Mouse (Mus musculus) heart, embryonic 11.5 days (tissue): ENCODE results near the gene Rcc2. TPM values are rescaled to one million over a fixed set of nuclear protein-coding genes. Genes with fewer than 3 reads are reported as not detected.
A peak's percentile ranks its signal among the peaks of the same experiment; 100 is the strongest.

Experiments
- ATAC-seq: fragments of 200-750 bp; cut with Nextera tagmentation; replicated peaks from 2 replicates; pipeline ENCODE4 v1.8.0; 2017; ENCODE audit warnings: moderate library complexity; ENCODE audit not compliant: insufficient number of reproducible peaks, low FRiP score, low TSS enrichment
- H3K27ac ChIP-seq: fragments of 300-500 bp; sonication (generic); 2 replicates; pipeline ENCODE4 v1.5.1; 2014; ENCODE audit warnings: mild to moderate bottlenecking, low read depth, low read length
- H3K27me3 ChIP-seq: fragments of 300-500 bp; sonication (generic); 2 replicates; pipeline ENCODE4 v1.6.1; 2014; ENCODE audit warnings: mild to moderate bottlenecking, low read length, mixed read lengths; ENCODE audit not compliant: control insufficient read depth, insufficient read depth
- H3K36me3 ChIP-seq: fragments of 300-500 bp; sonication (generic); 2 replicates; pipeline ENCODE4 v1.6.1; 2014; ENCODE audit warnings: mild to moderate bottlenecking, low read length, moderate library complexity, mixed read lengths; ENCODE audit not compliant: control insufficient read depth, insufficient read depth
- H3K4me1 ChIP-seq: fragments of 300-500 bp; sonication (generic); 2 replicates; pipeline ENCODE4 v1.6.1; 2014; ENCODE audit warnings: low read length; ENCODE audit not compliant: control insufficient read depth, insufficient read depth
- H3K4me2 ChIP-seq: fragments of 300-500 bp; sonication (generic); 2 replicates; pipeline ENCODE4 v1.6.1; 2014; ENCODE audit warnings: mild to moderate bottlenecking, moderate library complexity
- H3K4me3 ChIP-seq: fragments of 300-500 bp; sonication (generic); 2 replicates; pipeline ENCODE4 v1.5.1; 2014; ENCODE audit warnings: low read depth, low read length
- H3K9ac ChIP-seq: fragments of 300-500 bp; sonication (generic); 2 replicates; pipeline ENCODE4 v1.6.1; 2014; ENCODE audit warnings: mild to moderate bottlenecking, low read depth, low read length, moderate library complexity
- H3K9me3 ChIP-seq: fragments of 300-500 bp; sonication (generic); replicated peaks from 2 replicates; pipeline ENCODE4 v1.6.1; 2016; ENCODE audit warnings: low read length; ENCODE audit not compliant: control insufficient read depth
- WGBS: fragments of 180-500 bp; shearing (Covaris S2); extraction: QIAGEN DNeasy Blood & Tissue Kit; methylation state at CpG from one replicate; pipeline ENCODE4 v1.1.7; 2014; ENCODE audit not compliant: insufficient replicate concordance; 5-methylcytosine and 5-hydroxymethylcytosine counted together
- polyA plus RNA-seq: library from polyadenylated mRNA; unstranded; fragments of >200 nt; fragmentation: Nextera tagmentation; extraction: Ambion mirVana; gene quantifications from 2 replicates; pipeline ENCODE4 v1.2.1, GENCODE M21; 2014

Gene Rcc2
- polyA plus RNA-seq, result 23.3 and 24.6 TPM in 2 replicates

- WGBS, result 6% methylated on average over 20 of the region's 20 CpGs
- no peak for ATAC-seq
- no peaks in the 10 kb centered on the region for H3K36me3 ChIP-seq
- H3K4me1 ChIP-seq, result peaks cover 27% of the 10 kb centered on the region
- peaks cover 15% of the 10 kb centered on the region for H3K27me3 ChIP-seq
- H3K9me3 ChIP-seq, result no peaks in the 10 kb centered on the region
- peak within 1 kb of the TSS; percentile 98 for H3K27ac ChIP-seq
- H3K4me3 ChIP-seq, result peak within 1 kb of the TSS; percentile 96
- H3K9ac ChIP-seq, result peak within 1 kb of the TSS; percentile 96
- peak within 1 kb of the TSS; percentile 75 for H3K4me2 ChIP-seq
These were observed at the start of gene Rcc2 for GRCm38 (mm10) chr4:140700269-140701018. Gene Rcc2 (plus strand): TSS chr4:140700541.

- Histone ChIP-seq H3K27ac (no peak overlapping the region), H3K9me3 (no peaks in the 10 kb centered on the region), H3K4me3 (no peak overlapping the region), H3K9ac (no peak overlapping the region), H3K4me1 (peaks cover 18% of the 10 kb centered on the region), H3K36me3 (no peaks in the 10 kb centered on the region), H3K27me3 (no peaks in the 10 kb centered on the region), H3K4me2 (no peak overlapping the region)
- WGBS, result 50% methylated on average over 14 of the region's 14 CpGs
- ATAC-seq, result no peak
These were observed 46.3 kb upstream of the Rcc2 start for GRCm38 (mm10) chr4:140653835-140654583.

- WGBS, result 65% methylated on average over 8 of the region's 8 CpGs
- H3K27ac ChIP-seq, result no peak overlapping the region
These were observed 45.5 kb upstream of the Rcc2 start for GRCm38 (mm10) chr4:140654798-140655197.

DNA sequence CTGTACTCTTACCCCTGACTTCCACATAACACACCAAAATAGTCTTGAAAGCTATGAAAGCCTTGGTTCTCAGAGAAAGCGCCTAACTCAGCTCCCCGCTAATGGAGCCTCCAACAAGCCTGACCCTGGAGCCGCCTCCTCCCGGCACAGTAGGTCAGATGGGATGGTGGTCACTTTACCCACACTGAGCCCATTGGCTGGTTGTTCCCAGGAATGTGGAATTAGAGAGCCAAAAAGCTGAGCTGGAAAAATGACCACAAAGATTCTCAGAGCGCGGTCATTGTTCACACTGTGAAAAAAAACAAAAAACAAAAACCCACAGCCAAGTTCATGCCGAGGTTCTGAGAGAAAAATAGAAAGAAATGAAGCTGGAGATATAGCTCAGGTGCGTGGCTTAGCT lies 43.8 kb upstream of the Rcc2 start:
- Histone ChIP-seq H3K36me3 (no peaks in the 10 kb centered on the region), H3K27me3 (no peaks in the 10 kb centered on the region), H3K4me3 (no peak overlapping the region), H3K9ac (no peak overlapping the region), H3K9me3 (no peaks in the 10 kb centered on the region), H3K27ac (no peak overlapping the region), H3K4me2 (no peak overlapping the region), H3K4me1 (peaks cover 15% of the 10 kb centered on the region)
- ATAC-seq, result no peak
- 75% methylated on average over 8 of the region's 8 CpGs for WGBS

More at GRCm38 (mm10) chr4:140654798-140655197, 45.5 kb upstream of the Rcc2 start:
- H3K9ac ChIP-seq, result no peak overlapping the region
- no peaks in the 10 kb centered on the region for H3K9me3 ChIP-seq
- no peaks in the 10 kb centered on the region for H3K27me3 ChIP-seq
- no peak overlapping the region for H3K4me3 ChIP-seq
- H3K4me2 ChIP-seq, result no peak overlapping the region
- no peaks in the 10 kb centered on the region for H3K36me3 ChIP-seq
- H3K4me1 ChIP-seq, result peaks cover 14% of the 10 kb centered on the region
- no peak for ATAC-seq

DNA sequence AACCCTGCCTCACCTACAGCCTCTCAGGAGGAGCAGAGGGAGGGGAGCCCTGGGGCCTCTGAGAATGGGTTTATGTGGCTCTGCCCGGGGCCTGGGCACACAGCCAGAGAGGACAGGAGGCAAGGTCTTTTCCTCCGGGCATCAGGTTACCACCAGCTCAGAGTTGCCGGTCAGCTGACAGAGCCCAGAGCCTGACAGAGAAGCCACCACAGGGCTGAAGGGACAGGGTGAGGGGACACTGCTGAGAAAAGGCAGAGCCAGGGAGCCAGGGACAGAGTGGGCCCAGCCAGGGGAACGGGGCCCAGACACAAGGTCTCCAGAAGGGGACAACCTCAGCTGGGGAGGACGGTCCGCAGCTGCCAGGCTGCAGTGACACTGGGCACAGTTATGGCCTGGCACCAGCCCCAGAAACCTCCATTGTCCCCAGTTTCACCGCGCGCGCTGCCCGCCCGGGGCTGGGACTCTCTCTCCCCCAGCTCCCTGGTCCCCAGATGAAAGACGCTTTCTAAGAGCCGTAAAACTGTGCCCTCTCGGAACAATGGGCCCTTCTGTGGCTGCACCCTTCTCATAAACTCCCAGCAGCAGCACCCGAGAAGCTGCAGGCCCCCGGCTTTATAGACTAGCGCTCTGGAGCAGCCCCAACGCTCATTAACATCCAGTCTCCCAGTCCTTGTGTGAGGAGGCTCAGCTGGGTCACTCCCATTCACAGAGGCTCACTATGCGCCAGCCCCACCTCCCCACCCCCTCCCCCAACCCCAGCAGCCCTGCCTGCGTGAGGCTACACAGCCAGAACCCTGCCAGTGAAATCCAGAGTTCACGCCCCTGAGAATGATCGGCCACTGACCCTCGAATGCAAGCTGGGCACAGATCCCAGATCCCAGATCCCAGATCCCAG lies 42.4 kb upstream of the Rcc2 start:
- 8% methylated on average over 24 of the region's 24 CpGs for WGBS
- Histone ChIP-seq H3K4me2 (peak overlapping the region; percentile 57), H3K9ac (peak overlapping the region; percentile 72), H3K4me1 (peaks cover 29% of the 10 kb centered on the region), H3K36me3 (no peaks in the 10 kb centered on the region), H3K9me3 (no peaks in the 10 kb centered on the region), H3K27me3 (no peaks in the 10 kb centered on the region), H3K4me3 (peak overlapping the region; percentile 12; the same call in 1 of the 2 replicates), H3K27ac (peak overlapping the region; percentile 91)
- ATAC-seq, result peak; percentile 76

DNA sequence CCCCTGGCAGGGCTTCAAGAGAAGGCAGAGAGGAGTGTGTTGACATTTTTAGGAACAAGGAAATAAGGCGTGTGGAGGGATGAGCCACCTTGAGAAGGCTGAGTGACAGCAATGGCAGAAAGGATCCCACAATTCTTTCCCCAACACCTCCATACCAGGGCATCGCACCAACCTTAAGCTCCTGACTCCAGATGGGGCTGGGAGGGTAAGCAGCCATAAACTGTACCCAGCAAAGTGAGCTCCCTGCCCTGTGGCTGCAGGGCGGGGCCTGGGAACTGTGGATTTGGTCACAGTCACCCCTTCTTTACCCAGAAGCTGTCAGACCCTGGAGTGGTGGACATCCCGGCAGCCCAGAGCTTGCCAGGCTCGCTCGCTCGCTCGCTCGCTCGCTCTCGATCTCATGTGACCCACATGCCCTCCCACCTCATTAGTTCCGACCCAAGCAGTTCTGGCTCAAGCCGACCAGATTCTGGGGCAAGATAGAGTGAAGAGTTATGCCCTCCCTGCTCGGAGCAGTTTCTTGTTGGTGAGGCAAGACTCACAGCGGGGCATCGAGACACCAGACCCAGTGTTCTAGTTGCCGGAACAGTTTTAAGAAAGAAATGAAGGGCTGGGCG lies 38.8 kb upstream of the Rcc2 start:
- peaks cover 2% of the 10 kb centered on the region; the same call in 1 of the 2 replicates for H3K27me3 ChIP-seq
- H3K9me3 ChIP-seq, result no peaks in the 10 kb centered on the region
- WGBS, result 70% methylated on average over 18 of the region's 18 CpGs
- H3K4me2 ChIP-seq, result no peak overlapping the region
- H3K4me1 ChIP-seq, result peaks cover 33% of the 10 kb centered on the region
- H3K9ac ChIP-seq, result no peak overlapping the region
- ATAC-seq, result no peak
- H3K4me3 ChIP-seq, result no peak overlapping the region
- H3K36me3 ChIP-seq, result no peaks in the 10 kb centered on the region
- no peak overlapping the region for H3K27ac ChIP-seq

GRCm38 (mm10) chr4:140662453-140662852 lies 37.9 kb upstream of the Rcc2 start:
- no peak overlapping the region for H3K4me2 ChIP-seq
- H3K4me3 ChIP-seq, result no peak overlapping the region
- no peaks in the 10 kb centered on the region for H3K9me3 ChIP-seq
- 18% methylated on average over 7 of the region's 7 CpGs for WGBS
- no peaks in the 10 kb centered on the region for H3K36me3 ChIP-seq
- H3K4me1 ChIP-seq, result peaks cover 29% of the 10 kb centered on the region
- H3K27ac ChIP-seq, result peak overlapping the region; percentile 22; the same call in 1 of the 2 replicates
- ATAC-seq, result no peak
- peaks cover 2% of the 10 kb centered on the region; the same call in 1 of the 2 replicates for H3K27me3 ChIP-seq
- 0 out of 2 replicates have a peak overlapping the region, but pooled peaks have one; percentile 22 for H3K9ac ChIP-seq
